Mouse (Mus musculus) hematopoietic stem cell, adult 5-6 weeks (primary cell): ENCODE results near the gene Efcab9. TPM values are rescaled to one million over a fixed set of nuclear protein-coding genes. Genes with fewer than 3 reads are reported as not detected.

Experiments used
- ATAC-seq, 2 experiments: fragments of 125-278 bp in 1 of 2; replicated peaks in 1 of 2; 2 replicates each; pipeline ENCODE4 v1.8.0; 2016 to 2017; ENCODE audit warnings: inconsistent platforms in 2 of 2, mild to moderate bottlenecking in 2 of 2, moderate number of reproducible peaks in 2 of 2, low read depth in 1 of 2, moderate TSS enrichment in 1 of 2; ENCODE audit not compliant: low FRiP score in 2 of 2, poor library complexity in 2 of 2, severe bottlenecking in 2 of 2, insufficient read depth in 1 of 2, low TSS enrichment in 1 of 2
- total RNA-seq: library from RNA; stranded (forward); fragments of 172-1452, 232-1000 nt; gene quantifications from 2 replicates; pipeline ENCODE4 v1.2.3, GENCODE M21; 2017

The Efcab9 gene
- total RNA-seq, 1 experiment from 2014 or later = not detected

DNA sequence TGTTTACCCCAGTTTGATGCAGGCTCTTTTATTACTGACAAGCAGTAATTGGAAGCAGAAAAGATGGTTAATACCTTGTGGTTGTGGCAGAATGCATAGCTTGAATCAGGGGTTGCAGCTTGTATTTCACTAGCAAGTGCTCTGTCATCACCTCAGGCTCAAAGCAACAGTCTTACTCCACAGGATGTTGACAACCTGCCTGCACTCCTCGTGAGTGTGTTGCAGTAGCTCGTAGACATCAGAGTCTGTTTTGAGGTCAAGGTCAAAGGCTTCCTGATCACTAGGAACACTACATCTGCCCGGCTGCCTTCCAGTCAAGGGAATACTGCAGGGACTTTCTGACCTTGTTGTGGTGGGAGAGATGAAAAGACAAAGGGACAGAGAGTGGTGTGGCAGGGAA is 45.3 kb downstream of the Efcab9 start:
- ATAC-seq = no peak; a peak in 1 of 4 replicates

DNA sequence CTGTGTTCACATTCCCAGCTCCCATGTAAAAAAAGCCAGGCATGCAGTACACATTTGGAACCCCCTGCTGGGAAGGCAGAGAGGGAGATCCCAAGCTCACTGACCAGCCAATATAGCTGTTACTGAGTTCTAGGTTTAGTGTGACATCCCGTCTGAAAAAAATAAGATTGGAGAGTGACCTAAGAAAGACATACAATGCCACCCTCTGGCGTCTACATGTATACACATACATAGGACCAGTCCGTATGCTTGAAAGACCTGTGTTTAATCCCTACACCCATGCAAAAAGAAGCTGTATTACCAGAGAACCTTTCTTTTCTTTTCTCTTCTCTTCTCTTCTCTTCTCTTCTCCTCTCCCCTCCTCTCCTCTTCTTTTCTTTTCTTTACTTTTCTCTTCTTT is 46.6 kb downstream of the Efcab9 start:
- no peak for ATAC-seq

GRCm38 (mm10) chr11:32481525-32481924 is 50.4 kb downstream of the Efcab9 start:
- ATAC-seq = no peak

GRCm38 (mm10) chr11:32475487-32476236 is 56.2 kb downstream of the Efcab9 start:
- ATAC-seq = no peak

DNA sequence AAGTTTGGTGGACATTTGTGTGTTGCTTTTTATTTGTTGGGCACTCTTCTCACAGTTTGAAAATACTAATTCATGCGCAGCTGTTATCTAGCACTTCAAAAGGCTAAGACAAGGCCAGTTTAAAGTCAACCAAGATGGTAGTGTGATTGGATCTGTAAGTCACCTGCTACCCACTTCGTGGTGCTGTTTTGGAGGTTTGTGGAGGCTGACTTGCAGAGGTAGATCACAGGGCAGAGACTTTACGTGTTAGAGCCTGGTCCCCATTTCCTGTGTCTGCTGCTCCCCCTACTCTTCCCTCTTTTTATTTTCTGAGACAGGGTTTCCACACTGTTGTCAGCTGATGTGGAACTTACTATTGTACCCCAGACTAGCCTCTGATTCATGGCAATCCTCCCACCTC is 57.2 kb downstream of the Efcab9 start:
- ATAC-seq = no peak

Other genes starting within 250 kb of the Efcab9 start
- 9.1 and 14.3 TPM in 2 replicates for gene Hba-a1, start 248.6 kb downstream of the Efcab9 start, total RNA-seq
- gene Hbq1b, start 245.1 kb downstream of the Efcab9 start, total RNA-seq = not detected in 2 replicates
- gene Hba-a2, start 235.6 kb downstream of the Efcab9 start, total RNA-seq = 60.4 and 104 TPM in 2 replicates
- gene Hbq1a, start 232.0 kb downstream of the Efcab9 start, total RNA-seq = not detected in 2 replicates
- 1.5 and 1.6 TPM in 2 replicates for gene Sh3pxd2b, start 184.3 kb downstream of the Efcab9 start, total RNA-seq
- gene Ubtd2, start 76.7 kb downstream of the Efcab9 start, total RNA-seq = 4.7 and 10.4 TPM in 2 replicates
- 32.7 and 44.2 TPM in 2 replicates for gene Stk10, start 1.2 kb upstream of the Efcab9 start, total RNA-seq
- gene Fbxw11, start 110.6 kb upstream of the Efcab9 start, total RNA-seq = 55.9 and 57.7 TPM in 2 replicates